Mouse (Mus musculus): ENCODE results near the gene Gm37240. TPM values are rescaled to one million over a fixed set of nuclear protein-coding genes. Genes with fewer than 3 reads are reported as not detected.

The Gm37240 gene
- polyA plus RNA-seq, 1 experiment from 2014 or later: 11.4 TPM

DNA sequence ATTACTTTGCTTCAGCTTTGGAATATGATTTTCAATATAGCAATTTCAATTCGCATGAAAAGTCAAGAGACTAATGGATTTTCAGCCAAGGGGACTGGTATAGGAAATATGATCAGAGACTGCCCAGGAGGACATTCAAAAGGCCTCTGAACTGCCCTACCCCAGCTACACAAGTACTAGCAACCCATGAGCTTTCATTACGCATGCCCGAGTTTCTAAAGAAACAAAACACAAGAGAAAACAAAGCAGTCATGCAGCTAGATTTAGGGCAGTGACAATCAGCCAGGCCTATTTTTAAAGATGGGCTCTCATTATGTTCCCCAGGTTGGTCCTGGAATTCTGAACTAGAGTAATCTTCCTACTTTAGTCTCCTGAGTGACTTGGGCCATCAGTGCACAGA is 354.9 kb downstream of the Gm37240 start:
- H3K4me2 ChIP-seq (ENCODE audit: low read depth, low read length): no peak overlapping the region
- no peak overlapping the region for H3K27ac ChIP-seq (ENCODE audit: low read length)
- no peaks in the 10 kb centered on the region for H3K36me3 ChIP-seq (ENCODE audit: control insufficient read depth, insufficient read depth, low read length)
- H3K27me3 ChIP-seq (ENCODE audit: control insufficient read depth, insufficient read depth, low read length): no peaks in the 10 kb centered on the region
- no peaks in the 10 kb centered on the region for H3K9me3 ChIP-seq (replicated peaks; ENCODE audit: control insufficient read depth, low read length)
- no peak overlapping the region for H3K9ac ChIP-seq (ENCODE audit: low read length)
- no peak overlapping the region for H3K4me3 ChIP-seq (replicated peaks; ENCODE audit: low read length)
- 84% methylated on average over 3 of the region's 3 CpGs for WGBS
- H3K4me1 ChIP-seq (ENCODE audit: control insufficient read depth, insufficient read depth, low read length): no peaks in the 10 kb centered on the region
- ATAC-seq (ENCODE audit: insufficient read depth, low FRiP score): no peak

GRCm38 (mm10) chr3:85530601-85531161 is 356.6 kb downstream of the Gm37240 start:
- Histone ChIP-seq H3K36me3 (ENCODE audit: control insufficient read depth, insufficient read depth, low read length) (no peaks in the 10 kb centered on the region), H3K9me3 (replicated peaks; ENCODE audit: control insufficient read depth, low read length) (no peaks in the 10 kb centered on the region), H3K27ac (ENCODE audit: low read length) (no peak overlapping the region), H3K4me3 (replicated peaks; ENCODE audit: low read length) (no peak overlapping the region), H3K4me1 (ENCODE audit: control insufficient read depth, insufficient read depth, low read length) (no peaks in the 10 kb centered on the region), H3K9ac (ENCODE audit: low read length) (no peak overlapping the region), H3K27me3 (ENCODE audit: control insufficient read depth, insufficient read depth, low read length) (no peaks in the 10 kb centered on the region), H3K4me2 (ENCODE audit: low read depth, low read length) (no peak overlapping the region)
- 82% methylated on average over 8 of the region's 8 CpGs for WGBS
- ATAC-seq (ENCODE audit: insufficient read depth, low FRiP score): no peak

GRCm38 (mm10) chr3:85521311-85521907 is 365.9 kb downstream of the Gm37240 start:
- no peaks in the 10 kb centered on the region for H3K4me1 ChIP-seq (ENCODE audit: control insufficient read depth, insufficient read depth, low read length)
- WGBS: 73% methylated on average over 1 of the region's 1 CpGs
- no peak overlapping the region for H3K9ac ChIP-seq (ENCODE audit: low read length)
- no peak for ATAC-seq (ENCODE audit: insufficient read depth, low FRiP score)
- no peak overlapping the region for H3K27ac ChIP-seq (ENCODE audit: low read length)
- H3K27me3 ChIP-seq (ENCODE audit: control insufficient read depth, insufficient read depth, low read length): no peaks in the 10 kb centered on the region
- no peak overlapping the region for H3K4me2 ChIP-seq (ENCODE audit: low read depth, low read length)
- H3K4me3 ChIP-seq (replicated peaks; ENCODE audit: low read length): no peak overlapping the region
- no peaks in the 10 kb centered on the region for H3K9me3 ChIP-seq (replicated peaks; ENCODE audit: control insufficient read depth, low read length)
- no peaks in the 10 kb centered on the region for H3K36me3 ChIP-seq (ENCODE audit: control insufficient read depth, insufficient read depth, low read length)

DNA sequence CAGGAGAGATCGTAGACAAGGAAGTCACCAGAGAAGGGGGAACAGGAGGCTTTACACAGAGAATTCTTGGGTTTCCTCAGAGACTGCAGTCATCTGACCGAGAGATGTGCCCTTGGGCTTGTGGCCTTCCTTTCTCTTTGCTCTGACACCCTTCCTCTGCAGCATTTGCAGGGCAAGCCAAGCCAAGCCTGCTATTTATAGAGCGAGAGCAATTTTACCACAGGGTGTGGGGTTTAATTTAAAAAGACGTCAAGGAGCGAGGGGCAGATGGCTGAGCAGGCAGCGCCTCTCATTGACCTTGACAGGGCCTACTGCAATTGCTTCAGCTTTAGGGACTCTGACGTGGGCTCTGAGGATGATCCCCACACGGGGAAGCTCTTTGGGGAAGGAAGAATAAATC is 368.6 kb downstream of the Gm37240 start:
- ATAC-seq (ENCODE audit: insufficient read depth, low FRiP score): no peak
- no peak overlapping the region for H3K4me3 ChIP-seq (replicated peaks; ENCODE audit: low read length)
- no peaks in the 10 kb centered on the region for H3K27me3 ChIP-seq (ENCODE audit: control insufficient read depth, insufficient read depth, low read length)
- no peak overlapping the region for H3K27ac ChIP-seq (ENCODE audit: low read length)
- WGBS: 70% methylated on average over 8 of the region's 8 CpGs
- H3K9me3 ChIP-seq (replicated peaks; ENCODE audit: control insufficient read depth, low read length): no peaks in the 10 kb centered on the region
- H3K36me3 ChIP-seq (ENCODE audit: control insufficient read depth, insufficient read depth, low read length): no peaks in the 10 kb centered on the region
- no peaks in the 10 kb centered on the region for H3K4me1 ChIP-seq (ENCODE audit: control insufficient read depth, insufficient read depth, low read length)
- H3K9ac ChIP-seq (ENCODE audit: low read length): no peak overlapping the region
- H3K4me2 ChIP-seq (ENCODE audit: low read depth, low read length): no peak overlapping the region

DNA sequence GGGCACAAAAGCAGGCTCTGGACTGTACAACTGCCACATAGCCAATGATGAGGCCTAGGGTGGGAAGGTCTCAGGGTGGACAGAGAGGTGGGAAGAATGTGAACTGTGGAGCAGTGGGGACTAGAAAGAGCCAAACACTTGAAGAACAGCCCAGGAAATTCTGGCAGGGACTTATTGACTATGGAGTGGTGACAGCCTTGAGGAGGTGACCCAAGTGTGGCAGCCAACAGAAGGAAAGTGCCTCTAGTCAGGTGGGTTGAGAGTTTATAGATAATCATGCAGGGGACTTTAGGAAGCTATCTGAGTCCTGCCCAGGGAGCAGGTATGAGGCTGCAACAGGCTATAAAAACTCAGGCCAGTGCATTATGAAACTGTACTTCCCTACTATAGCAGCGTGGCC is 369.2 kb downstream of the Gm37240 start:
- no peak overlapping the region for H3K9ac ChIP-seq (ENCODE audit: low read length)
- WGBS: 88% methylated on average over 1 of the region's 1 CpGs
- no peak overlapping the region for H3K4me3 ChIP-seq (replicated peaks; ENCODE audit: low read length)

DNA sequence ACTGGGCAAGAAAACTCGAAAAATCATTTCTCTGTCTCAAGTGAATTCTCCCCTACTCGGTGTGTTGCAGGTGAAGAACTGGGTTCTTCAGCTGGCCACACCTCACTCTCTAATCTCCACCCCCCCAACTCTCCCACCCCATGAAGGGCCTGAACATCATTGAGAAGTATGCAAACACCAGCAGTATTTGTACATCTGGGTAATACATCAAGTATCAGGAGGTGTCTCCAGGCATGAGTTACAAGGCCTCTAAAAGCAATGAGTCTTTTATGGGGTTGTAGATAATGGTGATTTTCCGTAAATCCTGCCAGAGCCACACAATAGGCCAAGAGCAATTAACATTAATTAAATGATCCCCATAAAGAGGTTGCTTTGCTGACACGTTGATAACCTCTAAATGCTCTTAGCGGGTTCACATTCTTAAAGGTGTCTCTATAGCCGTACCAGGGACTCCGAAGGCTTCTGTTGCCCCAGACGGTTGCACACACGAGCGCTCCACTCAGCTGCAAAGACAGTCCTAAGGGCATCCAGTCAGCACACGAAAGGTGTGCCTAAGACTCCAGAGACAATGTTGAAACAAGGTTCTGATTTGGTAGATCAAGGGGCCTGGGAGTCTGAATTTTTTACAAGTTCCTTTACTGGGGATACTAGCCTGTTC is 370.4 kb downstream of the Gm37240 start:
- 55% methylated on average over 11 of the region's 11 CpGs for WGBS
- no peaks in the 10 kb centered on the region for H3K4me1 ChIP-seq (ENCODE audit: control insufficient read depth, insufficient read depth, low read length)
- ATAC-seq (ENCODE audit: insufficient read depth, low FRiP score): no peak

More for the DNA sequence above, 369.2 kb downstream of the Gm37240 start:
- Histone ChIP-seq H3K27ac (ENCODE audit: low read length) (no peak overlapping the region), H3K4me2 (ENCODE audit: low read depth, low read length) (no peak overlapping the region), H3K36me3 (ENCODE audit: control insufficient read depth, insufficient read depth, low read length) (no peaks in the 10 kb centered on the region), H3K27me3 (ENCODE audit: control insufficient read depth, insufficient read depth, low read length) (no peaks in the 10 kb centered on the region), H3K9me3 (replicated peaks; ENCODE audit: control insufficient read depth, low read length) (no peaks in the 10 kb centered on the region), H3K4me1 (ENCODE audit: control insufficient read depth, insufficient read depth, low read length) (no peaks in the 10 kb centered on the region)
- no peak for ATAC-seq (ENCODE audit: insufficient read depth, low FRiP score)

DNA sequence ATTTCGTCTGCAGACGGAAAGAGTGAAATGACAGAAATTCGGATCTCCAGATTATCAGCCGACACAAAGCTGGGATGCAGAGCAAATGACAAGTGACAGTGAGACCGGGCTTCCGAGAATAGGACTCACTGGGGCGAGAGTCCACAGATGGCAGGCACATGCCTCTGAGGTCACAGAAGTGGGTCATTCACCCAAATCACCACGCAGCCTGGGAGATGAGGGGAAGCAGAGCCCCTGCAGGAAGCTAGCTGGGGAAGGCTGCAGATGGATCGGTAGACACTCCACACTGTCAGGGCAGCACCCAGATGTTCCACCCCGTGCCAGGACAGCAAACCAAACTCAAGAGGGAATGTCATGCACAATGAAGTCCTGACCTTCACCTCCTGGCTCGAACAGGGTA is 372.6 kb downstream of the Gm37240 start:
- Histone ChIP-seq H3K27me3 (ENCODE audit: control insufficient read depth, insufficient read depth, low read length) (no peaks in the 10 kb centered on the region), H3K36me3 (ENCODE audit: control insufficient read depth, insufficient read depth, low read length) (no peaks in the 10 kb centered on the region), H3K27ac (ENCODE audit: low read length) (no peak overlapping the region), H3K4me3 (replicated peaks; ENCODE audit: low read length) (no peak overlapping the region), H3K9me3 (replicated peaks; ENCODE audit: control insufficient read depth, low read length) (no peaks in the 10 kb centered on the region), H3K9ac (ENCODE audit: low read length) (no peak overlapping the region), H3K4me2 (ENCODE audit: low read depth, low read length) (no peak overlapping the region), H3K4me1 (ENCODE audit: control insufficient read depth, insufficient read depth, low read length) (no peaks in the 10 kb centered on the region)
- ATAC-seq (ENCODE audit: insufficient read depth, low FRiP score): no peak
- 76% methylated on average over 11 of the region's 11 CpGs for WGBS

More for the DNA sequence above, 370.4 kb downstream of the Gm37240 start:
- H3K27me3 ChIP-seq (ENCODE audit: control insufficient read depth, insufficient read depth, low read length): no peaks in the 10 kb centered on the region
- H3K9me3 ChIP-seq (replicated peaks; ENCODE audit: control insufficient read depth, low read length): no peaks in the 10 kb centered on the region
- no peak overlapping the region for H3K9ac ChIP-seq (ENCODE audit: low read length)
- H3K36me3 ChIP-seq (ENCODE audit: control insufficient read depth, insufficient read depth, low read length): no peaks in the 10 kb centered on the region
- H3K4me2 ChIP-seq (ENCODE audit: low read depth, low read length): no peak overlapping the region
- H3K4me3 ChIP-seq (replicated peaks; ENCODE audit: low read length): no peak overlapping the region
- H3K27ac ChIP-seq (ENCODE audit: low read length): no peak overlapping the region

DNA sequence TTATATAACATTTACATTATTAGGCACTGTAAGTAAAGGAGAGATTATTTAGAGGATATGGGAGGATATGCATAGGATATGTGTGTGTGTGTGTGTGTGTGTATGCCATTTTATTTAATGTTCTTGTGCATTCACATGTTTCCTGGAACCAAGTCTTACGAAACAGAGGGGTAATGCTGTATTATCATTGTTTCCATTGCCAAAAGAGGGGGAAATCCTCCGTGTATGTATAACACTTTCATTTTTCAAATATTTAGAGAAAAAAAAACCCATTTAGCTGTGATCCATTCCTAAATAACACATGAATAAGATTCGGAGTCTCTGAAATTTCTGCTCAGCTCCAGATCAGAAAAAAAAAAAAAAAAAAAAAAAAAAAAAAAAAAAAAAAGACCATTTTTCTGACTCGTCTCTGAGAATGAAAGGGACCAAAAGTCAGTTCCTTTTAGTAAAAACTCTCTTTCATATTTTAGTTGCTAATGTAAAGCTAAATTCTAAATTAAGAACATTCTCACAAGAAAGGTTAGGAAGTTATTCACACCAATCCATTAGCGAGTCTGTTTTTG is 378.5 kb downstream of the Gm37240 start:
- ATAC-seq (ENCODE audit: insufficient read depth, low FRiP score): no peak
- H3K9me3 ChIP-seq (replicated peaks; ENCODE audit: control insufficient read depth, low read length): no peaks in the 10 kb centered on the region
- 71% methylated on average over 5 of the region's 5 CpGs for WGBS

GRCm38 (mm10) chr3:85500096-85500495 is 387.2 kb downstream of the Gm37240 start:
- H3K9me3 ChIP-seq (replicated peaks; ENCODE audit: control insufficient read depth, low read length): no peaks in the 10 kb centered on the region

More for the DNA sequence above, 378.5 kb downstream of the Gm37240 start:
- H3K9ac ChIP-seq (ENCODE audit: low read length): no peak overlapping the region
- H3K4me2 ChIP-seq (ENCODE audit: low read depth, low read length): no peak overlapping the region
- no peaks in the 10 kb centered on the region for H3K36me3 ChIP-seq (ENCODE audit: control insufficient read depth, insufficient read depth, low read length)
- H3K4me3 ChIP-seq (replicated peaks; ENCODE audit: low read length): no peak overlapping the region
- no peaks in the 10 kb centered on the region for H3K4me1 ChIP-seq (ENCODE audit: control insufficient read depth, insufficient read depth, low read length)
- H3K27me3 ChIP-seq (ENCODE audit: control insufficient read depth, insufficient read depth, low read length): no peaks in the 10 kb centered on the region
- no peak overlapping the region for H3K27ac ChIP-seq (ENCODE audit: low read length)

More at GRCm38 (mm10) chr3:85500096-85500495, 387.2 kb downstream of the Gm37240 start:
- H3K9ac ChIP-seq (ENCODE audit: low read length): no peak overlapping the region
- 63% methylated on average over 3 of the region's 3 CpGs for WGBS
- no peak overlapping the region for H3K4me3 ChIP-seq (replicated peaks; ENCODE audit: low read length)
- no peak overlapping the region for H3K27ac ChIP-seq (ENCODE audit: low read length)
- ATAC-seq (ENCODE audit: insufficient read depth, low FRiP score): no peak
- H3K4me2 ChIP-seq (ENCODE audit: low read depth, low read length): no peak overlapping the region
- H3K4me1 ChIP-seq (ENCODE audit: control insufficient read depth, insufficient read depth, low read length): no peaks in the 10 kb centered on the region
- no peaks in the 10 kb centered on the region for H3K36me3 ChIP-seq (ENCODE audit: control insufficient read depth, insufficient read depth, low read length)
- no peaks in the 10 kb centered on the region for H3K27me3 ChIP-seq (ENCODE audit: control insufficient read depth, insufficient read depth, low read length)
